Mouse (Mus musculus) brain, adult 2 months (tissue): Measurements from ENCODE around the gene Znrf1.

Experiments
- DNase-seq: peaks from one replicate; pipeline ENCODE4 v3.0.0; 2011; ENCODE audit warnings: low read depth, low spot score

Gene Znrf1

GRCm38 (mm10) chr8:111596485-111596821 is 60.6 kb downstream of the Znrf1 start:
- DNase-seq = no peak

- DNase-seq = no peak
Observed at GRCm38 (mm10) chr8:111597310-111597709, 61.4 kb downstream of the Znrf1 start.

- peak; percentile 68 for DNase-seq
Observed at GRCm38 (mm10) chr8:111599707-111600444, 64.0 kb downstream of the Znrf1 start.

DNA sequence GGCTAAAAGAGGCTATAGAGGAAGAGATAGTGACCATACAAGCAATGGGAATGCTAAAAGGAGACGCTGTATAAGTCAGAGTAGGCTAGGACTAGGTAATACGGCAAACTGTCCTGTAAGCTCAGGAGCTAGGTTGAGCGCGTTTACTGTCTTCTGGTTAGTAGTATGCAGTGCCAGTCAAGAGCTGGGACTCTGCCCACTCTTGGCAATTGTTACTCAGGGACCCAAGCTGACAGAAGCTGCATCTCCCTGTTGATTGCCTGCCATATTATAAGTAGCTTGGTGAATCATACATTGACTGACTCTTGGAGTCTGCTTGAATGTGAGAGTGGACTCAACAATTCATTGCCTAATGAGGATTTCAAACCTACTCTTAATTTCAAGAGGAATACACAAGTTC is 66.2 kb downstream of the Znrf1 start:
- peak; percentile 93 for DNase-seq

DNA sequence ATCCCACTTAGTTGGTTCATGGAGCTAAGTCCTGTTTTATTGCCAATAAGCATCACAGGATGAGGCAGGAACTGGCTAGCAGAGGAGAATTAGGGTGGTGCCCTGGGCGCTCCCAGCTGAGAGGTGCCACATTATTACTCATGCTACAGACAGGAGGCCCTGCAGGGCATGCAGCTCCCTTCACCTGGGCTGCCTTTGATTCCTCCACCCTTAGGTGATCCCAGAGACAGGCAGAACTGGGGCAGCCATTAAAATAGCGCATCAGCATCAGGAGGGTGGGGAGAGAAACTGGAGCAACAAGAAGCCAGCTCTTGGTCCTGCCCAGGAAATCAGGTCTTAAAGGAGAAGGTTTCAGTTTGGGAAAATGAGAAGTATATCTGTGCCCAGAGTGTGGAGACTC is 69.1 kb downstream of the Znrf1 start:
- peak; percentile 66 for DNase-seq

DNA sequence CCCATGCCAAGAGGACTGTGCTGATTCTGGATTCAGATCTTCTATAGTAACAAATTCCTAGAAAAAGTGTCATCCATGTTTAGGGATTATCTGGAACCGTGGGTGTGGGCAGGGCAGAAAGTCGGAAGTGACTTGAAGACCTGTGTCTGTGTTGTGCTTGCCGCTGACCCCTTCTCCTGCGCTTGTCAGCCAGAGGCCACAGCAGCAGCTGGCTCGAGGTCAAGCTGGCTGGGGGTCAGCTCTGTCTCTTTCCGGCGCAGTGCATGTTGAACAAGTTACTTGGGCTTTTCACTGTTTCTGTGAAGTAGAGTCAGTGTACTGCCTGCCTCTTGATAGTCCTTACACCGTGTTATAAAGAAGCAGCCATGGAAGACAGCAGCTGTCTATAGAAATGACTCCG is 71.1 kb downstream of the Znrf1 start:
- no peak for DNase-seq

DNA sequence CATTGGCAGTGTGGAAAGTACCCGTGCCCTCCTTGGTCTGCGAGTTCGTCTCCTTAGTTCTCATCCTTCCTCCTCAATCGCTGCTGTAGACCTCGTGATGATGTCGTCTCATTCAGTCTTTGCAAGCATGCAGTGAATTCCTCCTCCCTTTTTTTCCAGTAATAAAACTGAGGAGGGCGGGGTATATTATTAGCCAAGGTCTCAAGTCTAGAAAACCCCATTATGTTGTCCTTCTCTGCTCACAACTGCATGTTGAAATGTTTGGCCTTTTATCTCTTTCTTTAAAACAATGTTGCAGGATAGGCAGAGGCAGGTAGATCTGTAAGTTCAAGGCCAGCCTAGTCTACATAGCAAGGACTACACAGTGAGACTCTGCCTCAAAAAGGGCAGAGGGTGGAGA is 71.5 kb downstream of the Znrf1 start:
- no peak for DNase-seq

GRCm38 (mm10) chr8:111613181-111613580 is 77.3 kb downstream of the Znrf1 start:
- DNase-seq = no peak

- no peak for DNase-seq
Observed at GRCm38 (mm10) chr8:111614786-111615701, 79.1 kb downstream of the Znrf1 start.

DNA sequence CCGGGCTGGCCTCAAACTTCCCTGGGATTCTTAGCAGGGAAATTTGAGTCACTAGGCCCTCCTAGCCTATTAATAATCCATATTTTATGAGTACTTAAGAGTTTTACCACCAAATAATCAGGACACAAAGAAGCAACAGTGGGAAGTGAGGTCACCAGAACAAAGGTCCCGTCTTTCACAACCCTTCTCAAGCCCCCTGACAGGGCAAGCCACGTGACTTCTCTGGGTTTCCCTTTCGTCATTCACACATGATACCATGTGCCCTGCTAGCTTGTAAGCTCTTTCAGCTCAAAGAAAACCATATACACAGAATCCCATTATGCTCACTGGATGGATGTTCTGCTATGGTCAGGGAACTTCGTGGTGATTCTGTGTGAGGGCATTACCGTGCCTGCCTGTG is 81.9 kb downstream of the Znrf1 start:
- no peak for DNase-seq

GRCm38 (mm10) chr8:111618273-111618672 is 82.4 kb downstream of the Znrf1 start:
- DNase-seq = no peak

DNA sequence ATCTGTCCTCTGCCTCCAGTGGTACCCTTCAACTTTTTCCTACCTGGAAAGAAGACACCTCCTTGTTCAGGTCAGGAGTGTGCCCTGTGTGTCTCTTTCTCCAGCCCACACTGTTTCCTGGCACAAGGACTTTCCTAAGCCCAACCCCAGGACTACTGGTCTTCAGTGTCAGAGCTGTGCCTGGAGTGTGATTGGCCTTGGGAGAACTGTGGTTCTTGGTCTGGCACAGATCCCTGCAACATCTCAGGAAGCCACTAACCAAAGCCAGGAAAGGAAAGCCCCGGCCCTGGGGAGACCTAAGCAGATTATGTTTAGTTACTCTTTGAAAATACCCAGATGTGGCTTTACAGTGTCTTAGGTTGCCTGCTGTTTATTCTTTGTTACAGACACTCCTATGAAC is 84.0 kb downstream of the Znrf1 start:
- DNase-seq = no peak

- no peak for DNase-seq
Observed at GRCm38 (mm10) chr8:111622104-111622503, 86.2 kb downstream of the Znrf1 start.

- DNase-seq = no peak
Observed at GRCm38 (mm10) chr8:111622553-111622952, 86.7 kb downstream of the Znrf1 start.

DNA sequence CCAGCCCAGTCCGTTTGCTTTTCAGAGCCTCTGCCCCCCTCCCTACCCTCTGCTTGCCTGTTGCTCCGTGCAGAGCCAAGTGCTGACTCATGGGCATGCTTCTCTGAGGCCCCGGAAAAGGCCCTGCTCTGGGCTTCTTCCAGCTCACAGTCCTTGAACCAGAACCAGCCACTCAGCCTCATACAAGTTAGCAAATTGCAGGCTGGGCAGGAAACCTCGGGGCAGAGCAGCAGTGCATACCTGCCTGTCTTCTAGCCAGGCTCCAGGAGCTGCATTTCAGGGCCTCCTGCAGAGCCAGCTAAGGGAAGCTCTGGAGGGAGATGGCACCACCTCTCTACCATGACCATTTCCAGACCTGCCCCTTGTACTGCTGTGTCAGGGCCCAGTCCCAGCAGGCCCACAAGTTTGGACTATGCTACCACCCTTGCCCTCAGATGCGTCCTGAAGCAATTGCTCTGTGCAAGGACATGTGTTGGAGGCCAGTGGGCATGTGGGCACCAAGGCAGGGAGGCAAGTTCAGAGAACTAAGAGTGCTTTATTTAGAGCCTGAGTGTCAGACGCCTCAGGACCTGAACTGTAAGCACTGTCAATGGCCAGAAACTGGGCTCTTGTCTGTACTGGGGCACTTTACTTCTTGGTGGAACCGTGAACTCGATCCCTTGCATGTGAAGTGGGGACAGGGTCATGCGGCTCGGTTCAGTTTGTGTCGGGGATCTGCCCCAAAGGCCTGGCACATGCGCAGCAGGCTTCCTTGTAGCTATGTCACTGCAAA is 88.4 kb downstream of the Znrf1 start:
- peak; percentile 96 for DNase-seq

DNA sequence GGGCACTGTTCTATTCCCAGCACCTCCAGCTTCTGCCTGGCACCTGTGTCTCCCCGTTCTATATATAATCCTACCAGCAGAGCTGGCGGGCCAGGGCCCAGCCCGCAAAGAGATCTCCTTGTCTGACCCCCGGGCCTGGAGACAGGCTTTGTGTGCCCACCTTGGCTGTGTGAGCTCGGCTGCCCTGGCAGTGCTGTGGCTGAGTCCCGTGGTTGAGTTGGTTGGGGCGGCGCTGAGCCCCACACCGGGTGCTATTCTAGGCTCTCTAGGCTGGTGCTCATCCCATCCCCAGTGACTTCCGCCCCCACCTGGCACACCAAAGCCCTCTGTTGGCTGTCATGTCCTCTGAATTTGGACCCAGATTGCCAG is 88.9 kb downstream of the Znrf1 start:
- DNase-seq = peak; percentile 67

DNA sequence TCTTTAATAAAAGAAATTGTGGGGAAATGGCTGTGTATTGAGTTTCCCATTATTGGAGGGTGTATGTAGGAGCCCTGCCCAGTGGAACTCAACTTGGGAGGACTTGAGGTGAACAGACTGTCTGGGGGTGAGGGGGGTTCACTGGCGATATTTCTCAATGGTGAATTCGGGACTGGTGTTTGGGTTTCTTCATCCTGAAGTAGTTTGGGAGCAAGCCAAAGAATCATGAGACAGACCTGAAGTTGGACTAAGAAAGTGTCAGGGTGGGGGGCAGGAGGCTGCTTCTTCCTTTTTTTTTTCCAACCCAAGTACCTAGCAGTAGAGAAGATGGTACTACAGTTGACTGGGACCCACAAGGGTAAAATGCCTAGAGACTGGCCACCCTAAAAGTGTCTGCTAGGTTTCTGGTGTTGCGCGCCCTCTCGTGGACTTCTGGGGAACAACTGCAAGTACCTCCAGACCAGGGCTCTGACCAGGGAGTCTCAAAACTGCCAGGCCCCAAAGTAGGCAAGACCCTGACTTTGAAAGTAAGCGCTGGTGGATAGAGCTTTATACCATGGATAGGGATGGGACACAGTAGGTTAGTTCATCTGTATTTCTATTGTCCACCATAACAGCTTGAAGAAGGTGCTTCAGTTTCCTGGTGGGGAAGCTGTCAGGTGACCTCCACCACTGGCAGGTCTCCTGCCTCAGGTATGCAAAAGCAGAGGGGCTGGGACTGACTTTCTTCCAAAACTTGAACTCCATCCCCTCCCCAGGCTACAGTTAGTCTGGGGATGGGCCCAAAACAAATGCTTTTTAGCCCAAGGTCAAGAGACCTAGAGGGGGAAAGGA is 90.0 kb downstream of the Znrf1 start:
- DNase-seq = peak; percentile 91

GRCm38 (mm10) chr8:111626528-111626820 is 90.6 kb downstream of the Znrf1 start:
- DNase-seq = peak; percentile 89

DNA sequence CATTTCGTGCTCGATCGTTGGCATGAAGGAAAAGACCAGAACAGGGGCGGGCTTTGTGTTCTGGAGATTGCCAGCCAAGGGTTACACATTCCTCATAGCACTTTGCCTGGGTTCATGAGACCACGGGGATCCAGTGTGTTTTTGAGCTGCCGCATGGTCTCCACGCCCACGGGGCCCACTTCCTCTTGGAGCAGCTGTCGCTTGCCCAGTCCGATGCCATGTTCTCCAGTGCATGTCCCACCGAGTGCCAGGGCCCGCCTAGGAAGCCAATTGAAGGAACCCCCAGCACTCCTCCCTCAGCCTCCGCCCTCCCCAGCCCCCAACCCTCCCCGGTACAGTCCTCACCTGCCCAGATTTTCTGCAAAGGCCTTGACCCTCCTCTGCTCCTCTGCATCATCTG is 91.0 kb downstream of the Znrf1 start:
- no peak for DNase-seq

GRCm38 (mm10) chr8:111627923-111628322 is 92.0 kb downstream of the Znrf1 start:
- DNase-seq = no peak

DNA sequence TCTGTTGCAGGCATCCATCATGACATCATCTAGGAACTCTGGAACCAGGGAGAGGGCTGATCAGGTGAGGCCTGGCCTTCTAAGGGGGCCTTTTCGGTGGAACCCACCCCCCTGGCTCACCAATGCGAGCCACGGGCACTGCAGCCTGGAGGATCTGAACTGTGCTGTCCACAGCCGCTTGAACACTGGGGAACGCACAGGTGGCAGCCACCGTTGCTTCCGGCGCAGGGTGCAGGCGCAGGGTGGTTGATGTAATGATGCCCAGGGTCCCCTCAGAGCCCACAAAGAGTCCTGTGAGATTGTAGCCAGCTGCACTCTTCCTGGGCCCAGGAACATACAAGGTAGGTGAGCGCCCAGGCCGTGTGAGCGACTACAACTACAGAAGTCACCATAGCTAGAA is 92.5 kb downstream of the Znrf1 start:
- DNase-seq = no peak
